Mouse (Mus musculus): ENCODE measurements around the gene En1. TPM values are rescaled to one million over a fixed set of nuclear protein-coding genes. Genes with fewer than 3 reads are reported as not detected.
A peak's percentile ranks its signal among the peaks of the same experiment; 100 is the strongest.

Gene En1
- polyA plus RNA-seq, 1 experiment from 2014 or later = 0.05 TPM

GRCm38 (mm10) chr1:120593236-120593919 lies 8.8 kb upstream of the En1 start:
- Histone ChIP-seq H3K9ac (no peak overlapping the region), H3K9me3 (replicated peaks) (no peaks in the 10 kb centered on the region), H3K4me2 (no peak overlapping the region), H3K27ac (no peak overlapping the region), H3K4me3 (replicated peaks) (no peak overlapping the region), H3K27me3 (peaks cover 90% of the 10 kb centered on the region), H3K4me1 (peaks cover 14% of the 10 kb centered on the region), H3K36me3 (no peaks in the 10 kb centered on the region)
- no peak for ATAC-seq (replicated peaks; ENCODE audit: low FRiP score)
- 6% methylated on average over 8 of the region's 8 CpGs for WGBS

GRCm38 (mm10) chr1:120594603-120595002 lies 7.6 kb upstream of the En1 start:
- Histone ChIP-seq H3K4me1 (peaks cover 14% of the 10 kb centered on the region), H3K27me3 (peaks cover 95% of the 10 kb centered on the region), H3K9me3 (replicated peaks) (no peaks in the 10 kb centered on the region), H3K4me3 (replicated peaks) (no peak overlapping the region), H3K36me3 (no peaks in the 10 kb centered on the region), H3K4me2 (no peak overlapping the region), H3K27ac (no peak overlapping the region), H3K9ac (no peak overlapping the region)
- ATAC-seq (replicated peaks; ENCODE audit: low FRiP score) = no peak
- WGBS = 1% methylated on average over 8 of the region's 8 CpGs

GRCm38 (mm10) chr1:120595471-120596240 lies 6.6 kb upstream of the En1 start:
- no peak for ATAC-seq (replicated peaks; ENCODE audit: low FRiP score)
- Histone ChIP-seq H3K9ac (no peak overlapping the region), H3K9me3 (replicated peaks) (no peaks in the 10 kb centered on the region), H3K27ac (no peak overlapping the region), H3K4me2 (no peak overlapping the region), H3K4me3 (replicated peaks) (no peak overlapping the region), H3K36me3 (no peaks in the 10 kb centered on the region), H3K4me1 (peaks cover 18% of the 10 kb centered on the region), H3K27me3 (peaks cover 98% of the 10 kb centered on the region)
- WGBS = 1% methylated on average over 17 of the region's 17 CpGs

- H3K9ac ChIP-seq = no peak overlapping the region
- under 1% methylated on average over 19 of the region's 21 CpGs for WGBS
- ATAC-seq (replicated peaks; ENCODE audit: low FRiP score) = peak; percentile 57; the same call in 1 of the 2 replicates
Observed at GRCm38 (mm10) chr1:120596319-120596718, 5.9 kb upstream of the En1 start.

GRCm38 (mm10) chr1:120596784-120597183 lies 5.4 kb upstream of the En1 start:
- Histone ChIP-seq H3K4me2 (peak overlapping the region; percentile 48), H3K36me3 (no peaks in the 10 kb centered on the region), H3K4me3 (replicated peaks) (peak overlapping the region; percentile 19), H3K9ac (no peak overlapping the region), H3K27me3 (peaks cover 99% of the 10 kb centered on the region), H3K4me1 (peaks cover 18% of the 10 kb centered on the region), H3K9me3 (replicated peaks) (no peaks in the 10 kb centered on the region), H3K27ac (no peak overlapping the region)
- ATAC-seq (replicated peaks; ENCODE audit: low FRiP score) = no peak
- WGBS = under 1% methylated on average over 19 of the region's 19 CpGs

More at GRCm38 (mm10) chr1:120596319-120596718, 5.9 kb upstream of the En1 start:
- H3K27me3 ChIP-seq = peaks cover 98% of the 10 kb centered on the region
- H3K4me1 ChIP-seq = peaks cover 18% of the 10 kb centered on the region
- no peak overlapping the region for H3K27ac ChIP-seq
- peak overlapping the region; percentile 48 for H3K4me2 ChIP-seq
- H3K4me3 ChIP-seq (replicated peaks) = peak overlapping the region; percentile 19
- no peaks in the 10 kb centered on the region for H3K9me3 ChIP-seq (replicated peaks)
- H3K36me3 ChIP-seq = no peaks in the 10 kb centered on the region

- WGBS = under 1% methylated on average over 11 of the region's 11 CpGs
- Histone ChIP-seq H3K4me3 (replicated peaks) (peak overlapping the region; percentile 19; the same call in 1 of the 2 replicates), H3K4me2 (no peak overlapping the region; the same call in 1 of the 2 replicates), H3K9me3 (replicated peaks) (no peaks in the 10 kb centered on the region), H3K36me3 (no peaks in the 10 kb centered on the region), H3K27me3 (peaks cover 99% of the 10 kb centered on the region), H3K9ac (no peak overlapping the region), H3K27ac (no peak overlapping the region), H3K4me1 (peaks cover 23% of the 10 kb centered on the region)
- ATAC-seq (replicated peaks; ENCODE audit: low FRiP score) = no peak
Observed at GRCm38 (mm10) chr1:120597271-120597670, 4.9 kb upstream of the En1 start.

- no peak overlapping the region for H3K27ac ChIP-seq
- WGBS = under 1% methylated on average over 16 of the region's 16 CpGs
- H3K36me3 ChIP-seq = no peaks in the 10 kb centered on the region
- H3K9ac ChIP-seq = no peak overlapping the region
- H3K9me3 ChIP-seq (replicated peaks) = no peaks in the 10 kb centered on the region
- peaks cover 99% of the 10 kb centered on the region for H3K27me3 ChIP-seq
- no peak overlapping the region for H3K4me2 ChIP-seq
- peaks cover 32% of the 10 kb centered on the region for H3K4me1 ChIP-seq
- ATAC-seq (replicated peaks; ENCODE audit: low FRiP score) = no peak
- H3K4me3 ChIP-seq (replicated peaks) = no peak overlapping the region
Observed at GRCm38 (mm10) chr1:120598196-120598940, 3.9 kb upstream of the En1 start.

GRCm38 (mm10) chr1:120599321-120600148 lies 2.7 kb upstream of the En1 start:
- no peak overlapping the region for H3K9ac ChIP-seq
- no peaks in the 10 kb centered on the region for H3K36me3 ChIP-seq
- no peak overlapping the region for H3K4me3 ChIP-seq (replicated peaks)
- H3K4me2 ChIP-seq = no peak overlapping the region
- no peak overlapping the region for H3K27ac ChIP-seq
- ATAC-seq (replicated peaks; ENCODE audit: low FRiP score) = no peak
- WGBS = under 1% methylated on average over 25 of the region's 25 CpGs
- no peaks in the 10 kb centered on the region for H3K9me3 ChIP-seq (replicated peaks)
- H3K27me3 ChIP-seq = peaks cover 99% of the 10 kb centered on the region
- peaks cover 38% of the 10 kb centered on the region for H3K4me1 ChIP-seq

GRCm38 (mm10) chr1:120600149-120600445 lies 2.1 kb upstream of the En1 start:
- Histone ChIP-seq H3K4me1 (peaks cover 40% of the 10 kb centered on the region), H3K9ac (no peak overlapping the region), H3K9me3 (replicated peaks) (no peaks in the 10 kb centered on the region), H3K27me3 (peaks cover 99% of the 10 kb centered on the region), H3K27ac (no peak overlapping the region), H3K4me2 (no peak overlapping the region), H3K4me3 (replicated peaks) (no peak overlapping the region), H3K36me3 (no peaks in the 10 kb centered on the region)
- WGBS = under 1% methylated on average over 25 of the region's 25 CpGs
- ATAC-seq (replicated peaks; ENCODE audit: low FRiP score) = no peak

GRCm38 (mm10) chr1:120600516-120601252 lies 1.5 kb upstream of the En1 start:
- no peak for ATAC-seq (replicated peaks; ENCODE audit: low FRiP score)
- no peak overlapping the region for H3K9ac ChIP-seq
- no peak overlapping the region for H3K4me2 ChIP-seq
- H3K4me1 ChIP-seq = peaks cover 40% of the 10 kb centered on the region
- H3K27me3 ChIP-seq = peaks cover 99% of the 10 kb centered on the region
- no peaks in the 10 kb centered on the region for H3K36me3 ChIP-seq
- H3K27ac ChIP-seq = no peak overlapping the region
- no peaks in the 10 kb centered on the region for H3K9me3 ChIP-seq (replicated peaks)
- 2% methylated on average over 19 of the region's 19 CpGs for WGBS
- H3K4me3 ChIP-seq (replicated peaks) = no peak overlapping the region

GRCm38 (mm10) chr1:120601253-120601836 lies 873 bp upstream of the En1 start:
- 1% methylated on average over 16 of the region's 16 CpGs for WGBS
- H3K4me2 ChIP-seq = no peak overlapping the region
- H3K36me3 ChIP-seq = no peaks in the 10 kb centered on the region

More at GRCm38 (mm10) chr1:120601253-120601836, 873 bp upstream of the En1 start:
- Histone ChIP-seq H3K4me1 (peaks cover 35% of the 10 kb centered on the region), H3K27me3 (peaks cover 99% of the 10 kb centered on the region), H3K9ac (no peak overlapping the region), H3K4me3 (replicated peaks) (no peak overlapping the region), H3K27ac (no peak overlapping the region), H3K9me3 (replicated peaks) (no peaks in the 10 kb centered on the region)
- no peak for ATAC-seq (replicated peaks; ENCODE audit: low FRiP score)

Measured in kidney, embryonic 15.5 days (tissue).